Mouse (Mus musculus) thymus, adult 2 months (tissue): ENCODE measurements around the gene 4933427I04Rik. TPM values are rescaled to one million over a fixed set of nuclear protein-coding genes. Genes with fewer than 3 reads are reported as not detected.
A peak's percentile ranks its signal among the peaks of the same experiment; 100 is the strongest.

Experiments
- DNase-seq: peaks from one replicate; pipeline ENCODE4 v3.0.0; 2021
- H3K27ac ChIP-seq: fragments of 200-500 bp; 2 replicates; pipeline ENCODE4 v1.5.1; 2012; ENCODE audit warnings: low read length, control low read depth; ENCODE audit not compliant: control insufficient read depth, insufficient read depth
- H3K27me3 ChIP-seq: fragments of 200-500 bp; 2 replicates; pipeline ENCODE4 v1.6.1; 2012; ENCODE audit warnings: mild to moderate bottlenecking, low read length, moderate library complexity, mixed read lengths; ENCODE audit not compliant: control insufficient read depth, insufficient read depth
- H3K36me3 ChIP-seq: fragments of 200-500 bp; 2 replicates; pipeline ENCODE4 v1.6.1; 2012; ENCODE audit warnings: mild to moderate bottlenecking, low read length, moderate library complexity; ENCODE audit not compliant: control insufficient read depth, insufficient read depth
- H3K4me1 ChIP-seq: fragments of 200-500 bp; replicated peaks from 2 replicates; pipeline ENCODE4 v1.6.1; 2012; ENCODE audit warnings: low read length; ENCODE audit not compliant: control insufficient read depth, insufficient read depth
- H3K4me3 ChIP-seq: fragments of 200-500 bp; 2 replicates; pipeline ENCODE4 v1.5.1; 2012; ENCODE audit warnings: mild to moderate bottlenecking, low read length, control low read depth, moderate library complexity; ENCODE audit not compliant: control insufficient read depth, insufficient read depth
- CTCF ChIP-seq: fragments of 200-500 bp; IDR thresholded peaks from 2 replicates; pipeline ENCODE4 v1.5.1; 2012; ENCODE audit warnings: mild to moderate bottlenecking, control low read depth, low read length, moderate library complexity, borderline replicate concordance; ENCODE audit not compliant: control insufficient read depth, poor library complexity, insufficient read depth; ENCODE audit errors: extremely low read depth
- POLR2A ChIP-seq: fragments of 200-500 bp; IDR thresholded peaks from 2 replicates; pipeline ENCODE4 v1.6.1; 2012; ENCODE audit warnings: mild to moderate bottlenecking, low read length, control low read depth, moderate library complexity; ENCODE audit not compliant: control insufficient read depth, poor library complexity, insufficient read depth; ENCODE audit errors: extremely low read depth
- WGBS: fragments of 180-500 bp; shearing (Covaris S2); methylation state at CpG from one replicate; pipeline ENCODE4 v1.1.7; 2018; 5-methylcytosine and 5-hydroxymethylcytosine counted together
- polyA plus RNA-seq: library from polyadenylated mRNA; depleted of rRNA; stranded (reverse); fragments of >200 nt; gene quantifications from 2 replicates; pipeline ENCODE4 v1.2.3, GENCODE M21; 2012

Gene 4933427I04Rik
- polyA plus RNA-seq, 1 experiment = 0.09 TPM

- H3K27ac ChIP-seq = no peak overlapping the region
- no peaks in the 10 kb centered on the region for H3K36me3 ChIP-seq
- DNase-seq = no peak
- WGBS = 87% methylated on average over 7 of the region's 7 CpGs
- H3K4me1 ChIP-seq = no peaks in the 10 kb centered on the region
- TF ChIP-seq POLR2A = no peak
- TF ChIP-seq CTCF = no peak
- no peak overlapping the region for H3K4me3 ChIP-seq
- no peaks in the 10 kb centered on the region for H3K27me3 ChIP-seq
These were observed 1.4 kb upstream of the 4933427I04Rik start for GRCm38 (mm10) chr4:123858090-123858489.

GRCm38 (mm10) chr4:123859803-123860202 is 324 bp downstream of the 4933427I04Rik start:
- Histone ChIP-seq H3K27ac (no peak overlapping the region), H3K4me3 (no peak overlapping the region), H3K4me1 (no peaks in the 10 kb centered on the region), H3K27me3 (no peaks in the 10 kb centered on the region), H3K36me3 (no peaks in the 10 kb centered on the region)
- WGBS = 61% methylated on average over 2 of the region's 2 CpGs
- no peak for TF ChIP-seq CTCF
- no peak for TF ChIP-seq POLR2A
- no peak for DNase-seq

- DNase-seq = no peak
- no peaks in the 10 kb centered on the region for H3K4me1 ChIP-seq
- H3K27ac ChIP-seq = no peak overlapping the region
- TF ChIP-seq POLR2A = no peak
- TF ChIP-seq CTCF = no peak
- H3K36me3 ChIP-seq = no peaks in the 10 kb centered on the region
- no peak overlapping the region for H3K4me3 ChIP-seq
- WGBS = 92% methylated on average over 5 of the region's 5 CpGs
- H3K27me3 ChIP-seq = no peaks in the 10 kb centered on the region
These were observed 1.1 kb downstream of the 4933427I04Rik start for GRCm38 (mm10) chr4:123860621-123861020.

GRCm38 (mm10) chr4:123893726-123894125 is 34.2 kb downstream of the 4933427I04Rik start:
- 93% methylated on average over 5 of the region's 5 CpGs for WGBS
- no peak for TF ChIP-seq POLR2A
- TF ChIP-seq CTCF = no peak
- Histone ChIP-seq H3K27ac (no peak overlapping the region), H3K4me3 (no peak overlapping the region), H3K4me1 (no peaks in the 10 kb centered on the region), H3K36me3 (no peaks in the 10 kb centered on the region), H3K27me3 (no peaks in the 10 kb centered on the region)
- DNase-seq = no peak

- 91% methylated on average over 4 of the region's 4 CpGs for WGBS
- H3K27ac ChIP-seq = no peak overlapping the region
- no peak for TF ChIP-seq POLR2A
- TF ChIP-seq CTCF = no peak
These were observed 34.8 kb downstream of the 4933427I04Rik start for GRCm38 (mm10) chr4:123894295-123894694.

GRCm38 (mm10) chr4:123898696-123899095 is 39.2 kb downstream of the 4933427I04Rik start:
- peak; percentile 35 for DNase-seq
- TF ChIP-seq CTCF = no peak
- TF ChIP-seq POLR2A = no peak
- Histone ChIP-seq H3K27me3 (no peaks in the 10 kb centered on the region), H3K27ac (no peak overlapping the region), H3K36me3 (no peaks in the 10 kb centered on the region), H3K4me1 (no peaks in the 10 kb centered on the region), H3K4me3 (no peak overlapping the region)
- WGBS = 16% methylated on average over 5 of the region's 5 CpGs

More at GRCm38 (mm10) chr4:123894295-123894694, 34.8 kb downstream of the 4933427I04Rik start:
- no peak overlapping the region for H3K4me3 ChIP-seq
- no peak for DNase-seq
- no peaks in the 10 kb centered on the region for H3K27me3 ChIP-seq
- no peaks in the 10 kb centered on the region for H3K36me3 ChIP-seq
- H3K4me1 ChIP-seq = no peaks in the 10 kb centered on the region

- H3K27ac ChIP-seq = no peak overlapping the region
- 56% methylated on average over 3 of the region's 3 CpGs for WGBS
- TF ChIP-seq POLR2A = no peak
- no peak for TF ChIP-seq CTCF
- no peaks in the 10 kb centered on the region for H3K36me3 ChIP-seq
- H3K4me1 ChIP-seq = no peaks in the 10 kb centered on the region
- H3K27me3 ChIP-seq = no peaks in the 10 kb centered on the region
- DNase-seq = no peak
- H3K4me3 ChIP-seq = no peak overlapping the region
These were observed 44.0 kb downstream of the 4933427I04Rik start for GRCm38 (mm10) chr4:123903432-123903831.
